Mouse (Mus musculus): ENCODE measurements around the gene Apbb2.

- TF ChIP-seq RAD21 (IDR thresholded peaks at IDR 0.05; ENCODE audit: low read depth, low read length): no peak
- no peak for TF ChIP-seq SMC3 (IDR thresholded peaks at IDR 0.05; ENCODE audit: low read depth, low read length)
- TF ChIP-seq CHD2 (IDR thresholded peaks at IDR 0.05; ENCODE audit: low read length): no peak
Measured at GRCm38 (mm10) chr5:66412821-66413220, 205.8 kb downstream of the Apbb2 start.

Measured in CH12.LX (cell line).